Mouse (Mus musculus): ENCODE measurements around the gene Rcn3. TPM values are rescaled to one million over a fixed set of nuclear protein-coding genes. Genes with fewer than 3 reads are reported as not detected.

Rcn3 gene
- polyA plus RNA-seq (2015; fragmentation: Nextera tagmentation; extraction: Ambion mirVana), result 237 and 260 TPM in 2 replicates

GRCm38 (mm10) chr7:45092048-45092447 is at the start of gene Rcn3:
TSS of gene Rcn3 (minus strand) at chr7:45092221.
- peak within 1 kb of the TSS; percentile 75 for H3K9ac ChIP-seq (ENCODE audit: low read depth, low read length)
- H3K9me3 ChIP-seq (ENCODE audit: control insufficient read depth, low read length), result no peaks in the 10 kb centered on the region
- H3K36me3 ChIP-seq (ENCODE audit: control insufficient read depth, insufficient read depth, low read length), result 0 out of 2 replicates have a peak, but pooled peaks cover 4% of the 10 kb centered on the region
- H3K27ac ChIP-seq (ENCODE audit: low read length), result peak within 1 kb of the TSS; percentile 79
- WGBS, result under 1% methylated on average over 16 of the region's 16 CpGs
- peaks cover 18% of the 10 kb centered on the region for H3K4me1 ChIP-seq (ENCODE audit: control insufficient read depth, insufficient read depth, low read length)
- no peaks in the 10 kb centered on the region for H3K27me3 ChIP-seq (replicated peaks; ENCODE audit: control insufficient read depth, insufficient read depth, low read length)
- peak within 1 kb of the TSS; percentile 65 for H3K4me2 ChIP-seq (ENCODE audit: low read depth, low read length)
- ATAC-seq, result peak; percentile 87
- peak within 1 kb of the TSS; percentile 57 for H3K4me3 ChIP-seq (ENCODE audit: low read length)

DNA sequence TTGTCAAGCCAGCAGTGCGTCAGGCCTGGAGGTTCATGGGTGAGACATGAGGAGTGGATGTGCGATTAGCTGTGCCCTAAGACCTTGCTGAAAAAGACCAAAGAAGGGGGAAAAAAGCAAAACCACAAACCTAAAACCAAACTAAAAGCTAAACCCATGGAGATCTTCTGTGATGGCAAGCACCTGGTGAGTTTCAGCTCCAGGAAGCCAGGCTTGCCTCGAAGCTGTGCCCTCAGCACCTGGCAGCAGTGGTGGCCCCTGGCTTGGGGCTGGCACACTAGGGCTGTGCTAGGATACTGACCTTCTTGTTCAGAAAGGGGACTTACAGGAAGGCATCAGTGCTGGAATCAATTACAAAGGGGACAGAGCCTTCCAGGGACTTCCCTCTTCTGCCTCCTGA is 49.3 kb upstream of the Rcn3 start:
- ATAC-seq, result no peak
- no peaks in the 10 kb centered on the region for H3K27me3 ChIP-seq (replicated peaks; ENCODE audit: control insufficient read depth, insufficient read depth, low read length)
- no peak overlapping the region for H3K27ac ChIP-seq (ENCODE audit: low read length)
- WGBS, result 85% methylated on average over 3 of the region's 3 CpGs
- H3K36me3 ChIP-seq (ENCODE audit: control insufficient read depth, insufficient read depth, low read length), result peaks cover 16% of the 10 kb centered on the region
- no peak overlapping the region for H3K4me2 ChIP-seq (ENCODE audit: low read depth, low read length)
- no peaks in the 10 kb centered on the region for H3K4me1 ChIP-seq (ENCODE audit: control insufficient read depth, insufficient read depth, low read length)
- no peak overlapping the region for H3K9ac ChIP-seq (ENCODE audit: low read depth, low read length)
- no peak overlapping the region for H3K4me3 ChIP-seq (ENCODE audit: low read length)
- H3K9me3 ChIP-seq (ENCODE audit: control insufficient read depth, low read length), result no peaks in the 10 kb centered on the region

- WGBS, result 70% methylated on average over 8 of the region's 8 CpGs
- no peak for ATAC-seq
- H3K27ac ChIP-seq (ENCODE audit: low read length), result no peak overlapping the region
- H3K36me3 ChIP-seq (ENCODE audit: control insufficient read depth, insufficient read depth, low read length), result peaks cover 14% of the 10 kb centered on the region
- H3K4me1 ChIP-seq (ENCODE audit: control insufficient read depth, insufficient read depth, low read length), result no peaks in the 10 kb centered on the region; the same call in 1 of the 2 replicates
- H3K4me3 ChIP-seq (ENCODE audit: low read length), result no peak overlapping the region
- H3K9ac ChIP-seq (ENCODE audit: low read depth, low read length), result no peak overlapping the region
- no peaks in the 10 kb centered on the region for H3K9me3 ChIP-seq (ENCODE audit: control insufficient read depth, low read length)
- H3K27me3 ChIP-seq (replicated peaks; ENCODE audit: control insufficient read depth, insufficient read depth, low read length), result no peaks in the 10 kb centered on the region
- H3K4me2 ChIP-seq (ENCODE audit: low read depth, low read length), result no peak overlapping the region
These were observed 48.1 kb upstream of the Rcn3 start for GRCm38 (mm10) chr7:45139904-45140723.

DNA sequence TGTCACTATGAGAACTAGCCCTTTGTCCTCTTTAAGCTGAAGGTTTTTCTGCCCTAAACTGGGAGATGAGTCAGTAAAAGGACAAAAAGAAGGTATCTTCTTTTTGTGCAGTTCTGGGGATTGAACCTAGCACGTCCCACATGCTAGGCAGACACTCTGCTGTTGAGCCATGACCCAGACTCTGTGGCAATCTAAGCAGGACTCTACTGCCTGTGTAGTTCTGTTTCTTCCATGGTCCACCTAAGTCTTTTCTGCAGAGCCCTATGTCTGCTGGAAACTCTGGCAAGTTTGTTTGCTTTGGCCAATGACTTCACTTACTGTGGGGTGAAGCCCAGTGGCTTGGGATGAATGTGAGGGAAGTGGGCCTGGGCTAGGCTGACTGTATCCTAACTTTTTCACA is 46.4 kb upstream of the Rcn3 start:
- H3K36me3 ChIP-seq (ENCODE audit: control insufficient read depth, insufficient read depth, low read length), result peaks cover 6% of the 10 kb centered on the region
- no peak overlapping the region for H3K4me2 ChIP-seq (ENCODE audit: low read depth, low read length)
- 92% methylated on average over 1 of the region's 1 CpGs for WGBS
- no peak overlapping the region for H3K9ac ChIP-seq (ENCODE audit: low read depth, low read length)
- H3K4me3 ChIP-seq (ENCODE audit: low read length), result no peak overlapping the region
- H3K27me3 ChIP-seq (replicated peaks; ENCODE audit: control insufficient read depth, insufficient read depth, low read length), result no peaks in the 10 kb centered on the region
- H3K4me1 ChIP-seq (ENCODE audit: control insufficient read depth, insufficient read depth, low read length), result peaks cover 3% of the 10 kb centered on the region; the same call in 1 of the 2 replicates
- no peak for ATAC-seq
- peaks cover under 1% of the 10 kb centered on the region; the same call in 1 of the 2 replicates for H3K9me3 ChIP-seq (ENCODE audit: control insufficient read depth, low read length)
- no peak overlapping the region for H3K27ac ChIP-seq (ENCODE audit: low read length)

- WGBS, result 72% methylated on average over 12 of the region's 12 CpGs
- H3K27ac ChIP-seq (ENCODE audit: low read length), result no peak overlapping the region
These were observed 45.4 kb upstream of the Rcn3 start for GRCm38 (mm10) chr7:45137171-45138006.

DNA sequence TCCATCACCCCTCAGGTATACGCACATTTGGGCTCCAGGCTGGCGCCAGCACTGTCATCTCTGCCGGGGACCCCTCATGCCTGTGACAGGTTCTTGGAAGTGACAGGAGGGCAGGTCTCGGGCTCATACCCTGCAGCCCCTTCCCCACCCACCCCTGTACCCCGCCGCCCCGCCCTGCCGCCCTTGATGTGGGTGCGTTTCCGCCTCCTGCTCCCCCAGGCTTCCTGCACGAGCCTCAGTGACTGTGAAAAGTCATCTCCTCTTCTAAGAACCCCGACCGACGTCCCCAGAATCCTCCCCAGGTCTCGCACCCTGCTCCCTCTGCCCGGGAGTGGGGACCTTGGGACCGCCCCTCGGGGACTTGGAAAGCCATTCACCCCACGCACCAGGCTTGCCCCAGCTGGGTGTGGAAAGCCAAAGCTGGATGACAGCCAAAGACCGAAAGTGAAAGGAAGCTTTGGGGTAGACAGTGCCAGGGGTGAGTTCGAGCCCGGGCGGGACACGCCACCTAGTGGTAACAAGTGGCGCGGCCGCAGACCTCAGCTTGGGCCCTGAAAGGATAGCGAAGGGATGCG is 44.1 kb upstream of the Rcn3 start, which contains the start of the genes Gm45713 and Flt3l:
TSS of gene Gm45713 (minus strand) at position 239 of the 575 bp plus-strand sequence.
TSS of gene Flt3l (minus strand) at position 440 of the 575 bp plus-strand sequence.
- Histone ChIP-seq H3K4me2 (ENCODE audit: low read depth, low read length) (peak within 1 kb of the TSS; percentile 79), H3K27ac (ENCODE audit: low read length) (no peak within 1 kb of the TSS), H3K9ac (ENCODE audit: low read depth, low read length) (peak within 1 kb of the TSS; percentile 81), H3K27me3 (replicated peaks; ENCODE audit: control insufficient read depth, insufficient read depth, low read length) (no peaks in the 10 kb centered on the region), H3K4me1 (ENCODE audit: control insufficient read depth, insufficient read depth, low read length) (peaks cover 3% of the 10 kb centered on the region; the same call in 1 of the 2 replicates), H3K36me3 (ENCODE audit: control insufficient read depth, insufficient read depth, low read length) (no peaks in the 10 kb centered on the region), H3K9me3 (ENCODE audit: control insufficient read depth, low read length) (peaks cover 3% of the 10 kb centered on the region; the same call in 1 of the 2 replicates), H3K4me3 (ENCODE audit: low read length) (peak within 1 kb of the TSS; percentile 74)
- ATAC-seq, result peak; percentile 88
- WGBS, result 2% methylated on average over 29 of the region's 29 CpGs

More at GRCm38 (mm10) chr7:45137171-45138006, 45.4 kb upstream of the Rcn3 start:
- ATAC-seq, result no peak
- Histone ChIP-seq H3K4me3 (ENCODE audit: low read length) (no peak overlapping the region), H3K9ac (ENCODE audit: low read depth, low read length) (no peak overlapping the region), H3K36me3 (ENCODE audit: control insufficient read depth, insufficient read depth, low read length) (no peaks in the 10 kb centered on the region; the same call in 1 of the 2 replicates), H3K4me2 (ENCODE audit: low read depth, low read length) (no peak overlapping the region), H3K9me3 (ENCODE audit: control insufficient read depth, low read length) (peaks cover 3% of the 10 kb centered on the region; the same call in 1 of the 2 replicates), H3K4me1 (ENCODE audit: control insufficient read depth, insufficient read depth, low read length) (peaks cover 3% of the 10 kb centered on the region; the same call in 1 of the 2 replicates), H3K27me3 (replicated peaks; ENCODE audit: control insufficient read depth, insufficient read depth, low read length) (no peaks in the 10 kb centered on the region)

- peak overlapping the region; percentile 74 for H3K4me3 ChIP-seq (ENCODE audit: low read length)
These were observed 43.3 kb upstream of the Rcn3 start for GRCm38 (mm10) chr7:45135370-45135769.

DNA sequence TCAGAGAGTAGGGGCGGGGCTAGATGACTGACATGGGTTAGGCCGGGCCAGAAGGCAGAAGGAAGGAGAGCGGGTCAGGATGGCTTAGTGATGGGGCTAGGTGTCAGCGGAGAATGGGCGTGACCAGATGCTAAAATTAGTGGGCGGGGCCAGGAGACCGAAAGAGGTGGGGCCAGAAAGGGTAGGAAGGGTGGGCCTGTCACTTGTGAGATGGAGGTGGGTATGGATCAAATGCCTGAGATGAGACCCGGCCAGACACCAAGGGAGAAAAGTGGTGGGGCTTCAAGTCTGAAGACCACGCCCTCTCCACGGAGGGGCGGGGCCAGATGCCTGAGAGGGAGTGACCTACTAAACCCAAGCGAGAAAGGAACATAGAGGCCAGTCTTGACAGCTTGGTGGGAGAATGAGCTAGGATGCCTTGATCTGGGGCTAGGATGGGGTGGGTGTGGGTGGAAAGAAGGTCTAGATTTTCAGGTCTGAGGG is 42.6 kb upstream of the Rcn3 start:
- H3K9me3 ChIP-seq (ENCODE audit: control insufficient read depth, low read length), result peaks cover 3% of the 10 kb centered on the region; the same call in 1 of the 2 replicates

More at GRCm38 (mm10) chr7:45135370-45135769, 43.3 kb upstream of the Rcn3 start:
- 87% methylated on average over 3 of the region's 3 CpGs for WGBS
- H3K9me3 ChIP-seq (ENCODE audit: control insufficient read depth, low read length), result peaks cover 3% of the 10 kb centered on the region; the same call in 1 of the 2 replicates
- no peak overlapping the region for H3K9ac ChIP-seq (ENCODE audit: low read depth, low read length)
- H3K27me3 ChIP-seq (replicated peaks; ENCODE audit: control insufficient read depth, insufficient read depth, low read length), result no peaks in the 10 kb centered on the region
- H3K4me2 ChIP-seq (ENCODE audit: low read depth, low read length), result peak overlapping the region; percentile 79; the same call in 1 of the 2 replicates
- H3K4me1 ChIP-seq (ENCODE audit: control insufficient read depth, insufficient read depth, low read length), result peaks cover 3% of the 10 kb centered on the region; the same call in 1 of the 2 replicates
- H3K36me3 ChIP-seq (ENCODE audit: control insufficient read depth, insufficient read depth, low read length), result no peaks in the 10 kb centered on the region
- ATAC-seq, result no peak
- H3K27ac ChIP-seq (ENCODE audit: low read length), result no peak overlapping the region

More for the DNA sequence above, 42.6 kb upstream of the Rcn3 start:
- Histone ChIP-seq H3K4me2 (ENCODE audit: low read depth, low read length) (no peak overlapping the region), H3K27me3 (replicated peaks; ENCODE audit: control insufficient read depth, insufficient read depth, low read length) (no peaks in the 10 kb centered on the region), H3K9ac (ENCODE audit: low read depth, low read length) (no peak overlapping the region), H3K4me3 (ENCODE audit: low read length) (no peak overlapping the region), H3K27ac (ENCODE audit: low read length) (no peak overlapping the region), H3K36me3 (ENCODE audit: control insufficient read depth, insufficient read depth, low read length) (no peaks in the 10 kb centered on the region), H3K4me1 (ENCODE audit: control insufficient read depth, insufficient read depth, low read length) (peaks cover 6% of the 10 kb centered on the region; the same call in 1 of the 2 replicates)
- ATAC-seq, result 0 out of 2 replicates have a peak, but pooled peaks have one; percentile 21
- 14% methylated on average over 12 of the region's 12 CpGs for WGBS
